Mouse (Mus musculus): Measurements from ENCODE around the gene Galnt10.

Gene Galnt10

GRCm38 (mm10) chr11:57658751-57659150, 13.5 kb downstream of the Galnt10 start:
- no peak for DNase-seq (ENCODE audit: low read depth)

GRCm38 (mm10) chr11:57660156-57660555, 14.9 kb downstream of the Galnt10 start:
- DNase-seq (ENCODE audit: low read depth), result no peak

- DNase-seq (ENCODE audit: low read depth), result no peak
Observed at GRCm38 (mm10) chr11:57660814-57661213, 15.6 kb downstream of the Galnt10 start.

- no peak for DNase-seq (ENCODE audit: low read depth)
Observed at GRCm38 (mm10) chr11:57661492-57662229, 16.4 kb downstream of the Galnt10 start.

- no peak for DNase-seq (ENCODE audit: low read depth)
Observed at GRCm38 (mm10) chr11:57662231-57662630, 17.0 kb downstream of the Galnt10 start.

- DNase-seq (ENCODE audit: low read depth), result no peak
Observed at GRCm38 (mm10) chr11:57663271-57663670, 18.0 kb downstream of the Galnt10 start.

GRCm38 (mm10) chr11:57664741-57665140, 19.5 kb downstream of the Galnt10 start:
- DNase-seq (ENCODE audit: low read depth), result no peak

GRCm38 (mm10) chr11:57668271-57668670, 23.0 kb downstream of the Galnt10 start:
- DNase-seq (ENCODE audit: low read depth), result no peak

GRCm38 (mm10) chr11:57669522-57669921, 24.3 kb downstream of the Galnt10 start:
- DNase-seq (ENCODE audit: low read depth), result no peak

GRCm38 (mm10) chr11:57671120-57671697, 26.0 kb downstream of the Galnt10 start:
- DNase-seq (ENCODE audit: low read depth), result no peak

- DNase-seq (ENCODE audit: low read depth), result no peak
Observed at GRCm38 (mm10) chr11:57671797-57672196, 26.6 kb downstream of the Galnt10 start.

GRCm38 (mm10) chr11:57672995-57673394, 27.8 kb downstream of the Galnt10 start:
- no peak for DNase-seq (ENCODE audit: low read depth)

- peak; percentile 50 for DNase-seq (ENCODE audit: low read depth)
Observed at GRCm38 (mm10) chr11:57673977-57674687, 28.9 kb downstream of the Galnt10 start.

- no peak for DNase-seq (ENCODE audit: low read depth)
Observed at GRCm38 (mm10) chr11:57677261-57677660, 32.0 kb downstream of the Galnt10 start.

- DNase-seq (ENCODE audit: low read depth), result no peak
Observed at GRCm38 (mm10) chr11:57682589-57682988, 37.3 kb downstream of the Galnt10 start.

GRCm38 (mm10) chr11:57683125-57683524, 37.9 kb downstream of the Galnt10 start:
- no peak for DNase-seq (ENCODE audit: low read depth)

GRCm38 (mm10) chr11:57683931-57684330, 38.7 kb downstream of the Galnt10 start:
- DNase-seq (ENCODE audit: low read depth), result no peak

GRCm38 (mm10) chr11:57684891-57685290, 39.6 kb downstream of the Galnt10 start:
- no peak for DNase-seq (ENCODE audit: low read depth)

GRCm38 (mm10) chr11:57685689-57686454, 40.6 kb downstream of the Galnt10 start:
- no peak for DNase-seq (ENCODE audit: low read depth)

GRCm38 (mm10) chr11:57686797-57687196, 41.6 kb downstream of the Galnt10 start:
- DNase-seq (ENCODE audit: low read depth), result no peak

- DNase-seq (ENCODE audit: low read depth), result no peak
Observed at GRCm38 (mm10) chr11:57687258-57687657, 42.0 kb downstream of the Galnt10 start.

GRCm38 (mm10) chr11:57688179-57688929, 43.1 kb downstream of the Galnt10 start:
- peak; percentile 32 for DNase-seq (ENCODE audit: low read depth)

Measured in NIH3T3 (cell line).